Mouse (Mus musculus): ENCODE measurements around the gene Gm21913.
"Not testable (repeated sequence)": the region's sequence is repeated elsewhere in the genome, so short reads cannot be mapped to it uniquely, and the experiment has no call there.

Gene Gm21913

DNA sequence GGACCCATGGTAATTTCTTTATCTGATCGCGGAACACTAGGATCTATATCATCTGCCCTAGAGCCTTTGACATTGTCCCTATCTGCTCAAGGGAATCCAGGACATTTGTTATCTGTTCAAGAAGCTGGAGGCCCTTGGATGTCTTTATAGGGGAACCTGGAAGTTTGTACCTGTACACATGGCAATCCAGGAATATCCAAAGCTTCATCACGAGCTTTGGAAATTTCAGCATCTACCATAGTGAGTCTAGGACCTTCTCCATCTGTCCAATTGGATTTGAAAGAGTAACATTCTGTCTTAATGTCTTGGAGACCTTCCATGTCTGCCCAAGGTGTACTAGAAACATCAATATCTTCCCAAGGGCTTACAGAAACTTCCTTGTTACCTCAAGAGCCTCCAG, at the start of gene Gm21913:
Gene Gm21913 (plus strand): TSS at position 301 of the 400 bp plus-strand sequence.
- DNase-seq = not testable (repeated sequence)
